Mouse (Mus musculus): Measurements from ENCODE around the gene Mrm2.

DNA sequence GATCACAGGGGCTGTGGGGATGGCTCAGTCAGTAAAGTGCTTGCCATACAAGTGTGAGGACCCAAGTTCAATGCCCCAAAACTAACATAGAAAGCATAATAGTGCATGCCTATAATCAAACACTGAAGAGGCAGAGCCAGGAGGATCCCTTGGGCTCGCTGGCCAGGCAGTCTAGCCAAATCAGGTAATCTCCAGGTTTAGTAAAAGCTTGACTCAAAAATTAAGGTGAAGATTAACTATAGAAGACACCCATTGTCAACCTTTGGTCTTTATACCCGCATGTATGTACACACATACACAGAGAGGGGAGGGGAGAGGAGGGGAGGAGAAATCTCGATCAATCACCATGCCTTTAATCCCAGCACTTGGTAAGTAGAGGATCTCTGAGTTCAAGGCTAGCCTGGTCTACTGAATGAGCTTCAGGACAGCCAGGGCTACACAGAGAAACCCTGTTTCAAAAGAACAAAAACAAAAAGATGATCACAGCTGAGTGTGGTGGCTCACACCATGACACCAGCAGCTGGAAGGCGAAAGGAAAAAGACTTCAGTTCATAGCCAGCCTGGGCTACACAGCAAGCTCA lies 43.6 kb upstream of the Mrm2 start:
- TF ChIP-seq CTCF (IDR thresholded peaks at IDR 0.05; ENCODE audit: control insufficient read depth, insufficient read depth, low read length) (no peak), POLR2A (IDR thresholded peaks at IDR 0.05; ENCODE audit: borderline replicate concordance, control insufficient read depth, low read depth, low read length) (no peak)
